Mouse (Mus musculus): ENCODE measurements around the gene Srebf1.
A peak's percentile ranks its signal among the peaks of the same experiment; 100 is the strongest.

Srebf1 gene

DNA sequence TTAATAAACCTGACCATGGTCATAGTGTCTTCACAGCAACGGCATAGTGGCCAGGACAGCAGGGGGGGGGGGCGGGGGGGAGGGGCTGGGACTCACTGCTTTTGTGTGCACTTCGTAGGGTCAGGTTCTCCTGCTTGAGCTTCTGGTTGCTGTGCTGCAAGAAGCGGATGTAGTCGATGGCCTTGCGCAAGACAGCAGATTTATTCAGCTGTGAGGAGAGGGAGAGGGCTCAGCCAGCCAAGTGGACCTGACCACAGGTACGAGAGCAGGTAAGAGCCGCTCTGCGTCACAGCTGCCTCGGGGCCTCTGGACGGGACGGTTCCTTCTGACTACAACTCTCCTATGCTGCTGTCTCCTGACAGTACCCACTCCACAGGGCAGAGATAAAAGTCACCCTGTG lies 17.4 kb downstream of the Srebf1 start:
- DNase-seq (ENCODE audit: low read depth): no peak

DNA sequence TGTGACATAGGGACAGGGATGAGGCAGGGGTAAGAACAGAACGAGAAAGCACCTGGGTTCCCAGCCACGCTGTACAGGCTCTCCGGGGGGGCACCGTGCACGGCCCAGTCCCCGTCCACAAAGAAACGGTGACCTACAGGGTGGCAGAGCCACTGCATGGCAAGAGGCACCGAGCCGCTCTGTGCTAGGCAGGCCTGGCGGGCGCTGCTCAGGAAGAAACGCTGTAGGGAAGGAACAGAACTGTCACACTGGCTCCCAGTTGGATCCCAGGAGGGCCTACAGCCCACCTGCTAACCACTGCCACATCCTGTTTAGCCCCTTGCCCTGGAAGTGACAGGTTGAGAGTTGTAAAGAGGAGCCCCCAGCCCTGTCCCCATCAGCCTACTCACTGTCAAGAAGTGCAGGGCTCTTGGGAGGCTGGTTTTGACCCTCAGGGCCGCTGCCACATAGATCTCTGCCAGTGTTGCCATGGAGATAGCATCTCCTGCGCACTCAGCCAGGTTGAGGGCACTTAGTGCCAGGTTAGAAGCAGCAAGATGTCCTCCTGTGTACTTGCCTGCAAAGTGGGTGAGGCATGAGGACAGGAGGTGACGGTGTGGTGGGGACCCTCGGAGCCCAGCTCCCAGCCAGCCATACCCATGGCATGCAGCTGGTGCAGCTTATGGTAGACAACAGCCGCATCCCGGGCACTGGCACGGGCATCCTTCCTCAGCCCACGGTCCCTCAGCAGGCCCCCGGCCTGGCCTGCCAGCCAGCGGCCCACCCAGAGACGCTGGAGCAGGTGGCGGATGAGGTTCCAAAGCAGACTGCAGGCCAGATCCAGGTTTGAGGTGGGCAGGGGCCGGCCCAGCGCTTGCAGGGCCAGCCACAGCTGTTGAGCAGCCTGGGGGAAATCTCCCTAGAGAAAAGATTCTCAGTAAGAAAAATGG lies 19.4 kb downstream of the Srebf1 start:
- no peak for DNase-seq (ENCODE audit: low read depth)

DNA sequence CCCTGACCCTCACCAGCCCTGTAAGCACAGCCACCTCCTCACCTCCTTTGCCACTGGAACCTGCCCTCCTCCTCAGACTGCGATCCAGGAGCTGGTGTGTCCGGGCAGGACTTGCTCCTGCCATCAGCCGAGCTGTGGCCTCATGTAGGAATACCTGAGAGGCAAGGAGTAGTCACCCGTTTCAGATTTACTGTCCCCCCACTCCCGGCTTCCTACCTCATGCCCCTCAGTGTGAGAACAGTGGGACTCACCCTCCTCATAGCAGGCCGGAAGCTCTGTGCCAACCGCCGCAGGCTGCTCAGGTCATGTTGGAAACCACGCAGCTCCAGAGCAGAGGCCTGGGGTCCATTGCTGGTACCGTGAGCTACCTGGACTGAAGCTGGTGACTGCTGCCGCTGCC lies 22.0 kb downstream of the Srebf1 start:
- DNase-seq (ENCODE audit: low read depth): no peak

DNA sequence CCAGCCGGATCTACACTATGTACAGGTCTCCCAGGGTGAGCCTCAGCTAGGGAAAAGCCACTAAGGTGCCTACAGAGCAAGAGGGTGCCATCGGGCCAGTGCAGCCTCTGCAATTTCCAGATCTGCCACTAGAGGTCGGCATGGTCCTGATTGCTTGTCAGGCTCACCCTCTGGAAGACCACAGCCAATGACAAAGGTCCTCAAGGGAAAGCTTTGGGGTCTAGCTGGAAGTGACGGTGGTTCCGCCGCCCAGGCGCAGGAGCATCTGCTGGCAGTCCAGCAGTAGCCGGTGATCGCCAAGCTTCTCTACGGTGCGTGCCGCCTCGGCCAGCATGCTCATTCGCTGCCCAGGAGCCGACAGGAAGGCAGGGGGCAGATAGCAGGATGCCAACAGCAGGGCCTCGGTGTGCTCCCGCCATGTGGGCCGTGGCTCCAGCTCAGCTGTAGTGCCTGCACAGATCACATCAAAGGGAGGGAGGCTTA lies 22.6 kb downstream of the Srebf1 start:
- DNase-seq (ENCODE audit: low read depth): peak; percentile 85

DNA sequence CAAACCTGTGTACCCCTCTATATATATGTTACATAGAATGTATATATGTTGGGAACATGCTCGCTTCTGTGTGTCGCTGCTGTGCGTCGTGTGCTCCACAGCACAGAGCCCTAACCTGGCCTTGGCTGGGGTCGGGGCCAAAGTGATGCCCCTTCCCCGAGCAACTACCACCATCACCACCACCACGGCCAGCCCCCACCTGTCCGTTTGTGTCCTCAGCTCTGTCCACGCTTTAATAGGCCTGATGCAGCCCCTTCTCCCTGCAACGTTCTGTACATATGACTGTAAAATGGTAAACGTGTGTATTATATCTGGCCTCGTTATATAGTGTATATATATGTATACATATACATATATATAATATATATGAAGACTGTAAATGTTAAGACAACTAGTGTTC lies 23.7 kb downstream of the Srebf1 start:
- no peak for DNase-seq (ENCODE audit: low read depth)

DNA sequence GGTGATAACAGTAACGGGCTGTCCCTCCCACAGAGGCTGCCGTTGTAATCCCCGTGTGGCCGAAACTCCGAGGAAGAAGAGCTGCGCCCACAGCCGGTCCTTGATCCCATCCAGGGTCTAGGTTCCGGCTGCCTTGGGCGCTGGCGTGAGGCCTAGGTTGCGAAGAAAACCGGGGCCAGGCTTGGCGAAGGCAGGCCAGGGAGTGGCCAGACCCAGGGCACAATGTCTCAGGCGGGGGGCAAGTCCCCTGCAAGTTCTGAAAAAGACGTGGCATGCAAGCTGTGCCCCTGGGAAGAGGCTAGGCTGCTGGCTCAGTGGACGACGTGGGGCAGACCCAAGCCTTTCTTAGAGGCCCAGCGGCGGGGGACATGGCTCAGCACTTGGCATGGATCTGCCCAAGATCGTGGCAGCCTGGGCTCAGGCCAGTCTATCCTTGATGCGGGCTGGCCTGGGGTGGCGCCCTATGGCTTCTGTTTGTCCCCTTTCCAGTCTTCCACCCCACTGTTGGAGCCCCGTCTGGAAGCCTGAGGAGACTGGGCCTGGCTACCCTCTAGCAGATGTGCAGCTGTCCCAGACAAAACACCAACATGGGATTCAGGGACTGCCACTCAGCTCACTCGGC lies 24.3 kb downstream of the Srebf1 start:
- DNase-seq (ENCODE audit: low read depth): no peak

DNA sequence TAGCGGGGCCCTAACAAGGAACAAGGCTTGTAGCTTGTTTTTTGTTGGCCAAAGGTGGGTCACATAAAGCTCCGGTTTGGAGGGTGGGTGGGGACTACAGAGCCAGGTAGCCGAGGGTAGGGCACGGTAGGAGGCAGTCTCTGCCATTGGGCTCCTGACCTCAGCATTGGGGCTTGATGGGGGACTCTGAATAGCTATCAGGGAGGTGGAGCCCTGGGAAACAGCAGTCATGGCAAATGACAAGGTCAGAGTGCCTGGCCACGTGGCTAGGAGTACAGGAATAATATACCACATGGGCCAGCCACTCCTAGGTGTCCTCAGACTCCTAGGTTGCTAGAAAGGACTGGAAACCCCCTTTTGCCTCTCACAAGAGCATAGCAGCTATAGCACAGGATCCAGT lies 26.0 kb downstream of the Srebf1 start:
- no peak for DNase-seq (ENCODE audit: low read depth)

DNA sequence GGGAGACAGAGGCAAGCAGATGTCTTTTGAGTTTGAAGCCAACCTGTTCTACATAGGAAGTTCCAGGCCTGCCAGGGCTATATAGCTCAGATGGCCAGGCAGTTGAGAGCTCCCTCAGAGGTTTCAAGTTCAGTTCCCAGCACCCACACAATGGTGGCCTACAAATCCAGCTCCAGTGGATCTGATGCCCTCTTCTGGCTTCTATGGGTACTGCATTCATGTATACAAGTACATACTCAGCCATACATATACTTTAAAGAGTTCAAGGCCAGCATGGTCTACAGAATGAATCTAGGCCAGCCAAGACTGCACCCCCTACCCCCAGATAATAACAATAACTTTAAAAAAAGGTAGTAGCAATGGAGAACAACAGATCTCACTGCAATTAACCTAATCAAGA lies 27.3 kb downstream of the Srebf1 start:
- DNase-seq (ENCODE audit: low read depth): no peak

DNA sequence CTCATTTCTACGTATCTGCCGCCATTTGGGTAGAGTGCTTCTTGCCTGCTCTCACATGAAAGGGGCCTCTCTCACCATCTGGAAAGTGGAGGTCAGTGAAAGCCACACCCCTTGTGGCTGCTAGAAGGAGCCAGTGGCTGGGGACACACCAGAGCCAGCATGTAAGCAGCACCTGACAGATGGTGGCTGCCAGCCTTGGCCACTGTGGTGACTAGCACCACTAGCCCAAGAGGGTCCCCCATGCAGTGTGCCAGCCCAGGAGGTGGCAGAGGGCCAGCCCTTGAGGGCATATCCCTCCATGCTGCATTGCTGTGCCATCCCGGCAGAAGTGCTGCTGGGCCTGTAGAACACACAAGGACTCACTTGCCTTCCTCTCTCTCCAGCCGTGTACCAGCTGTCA lies 28.8 kb downstream of the Srebf1 start:
- no peak for DNase-seq (ENCODE audit: low read depth)

DNA sequence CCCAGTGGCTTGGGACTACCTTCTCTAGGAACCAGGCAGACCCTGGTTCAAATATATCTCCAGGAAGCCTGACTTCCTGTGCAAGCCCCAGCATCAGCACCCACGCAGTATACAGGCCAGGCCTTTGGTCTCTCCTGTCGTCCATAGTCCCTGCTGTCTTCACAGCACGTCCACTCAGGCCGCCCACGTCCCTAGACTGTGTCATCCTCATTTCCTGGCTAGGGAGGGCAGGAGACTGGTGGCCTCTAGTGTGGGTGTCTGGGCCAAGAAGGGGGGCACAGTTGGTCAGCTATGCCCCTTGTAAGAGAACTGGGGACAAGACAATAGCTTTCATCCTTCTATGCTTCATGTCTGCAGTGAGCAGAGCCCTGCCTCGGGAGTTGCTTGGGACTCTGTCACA lies 29.8 kb downstream of the Srebf1 start:
- DNase-seq (ENCODE audit: low read depth): no peak

DNA sequence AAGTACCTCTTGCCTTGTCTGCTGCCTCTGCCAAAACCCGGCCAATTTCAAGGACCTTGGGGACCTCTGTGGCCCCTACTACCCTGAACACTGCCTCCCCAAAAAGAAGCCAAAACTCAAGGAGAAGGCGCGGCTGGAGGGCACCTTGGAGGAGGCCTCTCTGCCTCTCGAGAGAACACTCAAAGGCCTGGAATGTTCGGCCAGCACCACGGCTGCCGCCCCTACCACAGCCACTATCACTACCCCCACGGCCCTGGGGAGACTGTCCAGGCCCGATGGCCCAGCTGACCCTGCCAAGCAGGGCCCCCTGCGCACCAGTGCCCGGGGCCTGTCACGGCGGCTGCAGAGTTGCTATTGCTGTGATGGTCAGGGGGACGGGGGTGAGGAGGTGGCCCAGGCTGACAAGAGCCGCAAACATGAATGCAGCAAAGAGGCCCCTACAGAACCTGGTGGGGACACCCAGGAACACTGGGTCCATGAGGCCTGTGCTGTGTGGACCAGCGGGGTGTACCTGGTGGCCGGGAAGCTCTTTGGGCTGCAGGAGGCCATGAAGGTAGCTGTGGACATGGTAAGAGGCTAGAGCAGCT lies 32.2 kb downstream of the Srebf1 start:
- no peak for DNase-seq (ENCODE audit: low read depth)

DNA sequence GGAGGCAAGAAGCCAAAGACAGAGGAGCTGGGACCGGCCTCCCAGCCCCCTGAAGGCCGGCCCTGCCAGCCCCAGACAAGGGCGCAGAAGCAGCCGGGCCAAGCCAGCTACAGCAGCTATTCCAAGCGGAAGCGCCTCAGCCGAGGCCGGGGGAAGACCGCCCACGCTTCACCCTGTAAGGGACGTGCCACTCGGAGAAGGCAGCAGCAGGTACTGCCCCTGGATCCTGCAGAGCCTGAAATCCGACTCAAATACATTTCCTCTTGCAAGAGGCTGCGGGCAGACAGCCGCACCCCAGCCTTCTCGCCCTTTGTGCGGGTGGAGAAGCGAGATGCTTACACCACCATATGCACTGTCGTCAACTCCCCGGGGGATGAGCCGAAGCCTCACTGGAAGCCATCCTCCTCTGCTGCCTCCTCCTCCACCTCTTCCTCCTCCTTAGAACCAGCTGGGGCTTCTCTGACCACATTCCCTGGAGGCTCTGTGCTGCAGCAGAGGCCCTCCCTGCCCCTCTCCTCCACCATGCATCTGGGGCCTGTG lies 32.8 kb downstream of the Srebf1 start:
- DNase-seq (ENCODE audit: low read depth): no peak

DNA sequence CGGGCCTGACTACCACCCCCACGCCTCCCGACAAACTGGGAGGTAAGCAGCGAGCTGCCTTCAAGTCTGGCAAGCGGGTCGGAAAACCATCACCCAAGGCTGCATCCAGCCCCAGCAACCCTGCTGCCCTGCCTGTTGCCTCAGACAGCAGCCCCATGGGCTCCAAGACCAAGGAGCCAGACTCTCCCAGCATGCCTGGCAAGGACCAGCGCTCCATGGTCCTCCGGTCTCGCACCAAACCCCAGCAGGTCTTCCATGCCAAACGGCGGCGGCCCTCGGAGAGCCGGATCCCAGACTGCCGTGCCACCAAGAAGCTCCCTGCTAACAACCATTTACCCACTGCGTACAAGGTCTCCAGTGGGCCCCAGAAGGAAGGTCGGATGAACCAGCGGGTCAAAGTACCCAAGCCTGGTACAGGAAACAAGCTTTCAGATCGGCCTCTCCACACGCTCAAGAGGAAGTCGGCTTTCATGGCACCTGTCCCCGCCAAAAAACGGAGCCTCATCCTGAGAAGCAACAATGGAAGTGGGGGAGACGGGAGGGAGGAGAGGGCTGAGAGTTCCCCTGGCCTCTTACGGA lies 34.0 kb downstream of the Srebf1 start:
- no peak for DNase-seq (ENCODE audit: low read depth)

DNA sequence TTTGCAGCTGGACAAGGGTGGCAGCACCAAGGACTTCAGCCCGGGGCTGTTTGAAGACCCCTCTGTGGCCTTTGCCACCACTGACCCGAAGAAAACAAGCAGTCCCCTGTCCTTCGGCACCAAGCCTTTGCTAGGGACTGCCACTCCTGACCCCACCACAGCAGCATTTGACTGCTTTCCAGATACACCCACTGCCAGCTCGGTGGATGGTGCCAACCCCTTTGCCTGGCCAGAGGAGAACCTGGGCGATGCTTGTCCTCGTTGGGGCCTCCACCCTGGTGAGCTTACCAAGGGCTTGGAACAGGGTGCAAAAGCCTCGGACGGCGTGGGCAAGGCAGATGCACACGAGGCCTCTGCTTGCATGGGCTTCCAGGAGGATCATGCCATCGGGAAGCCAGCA lies 35.3 kb downstream of the Srebf1 start:
- no peak for DNase-seq (ENCODE audit: low read depth)

DNA sequence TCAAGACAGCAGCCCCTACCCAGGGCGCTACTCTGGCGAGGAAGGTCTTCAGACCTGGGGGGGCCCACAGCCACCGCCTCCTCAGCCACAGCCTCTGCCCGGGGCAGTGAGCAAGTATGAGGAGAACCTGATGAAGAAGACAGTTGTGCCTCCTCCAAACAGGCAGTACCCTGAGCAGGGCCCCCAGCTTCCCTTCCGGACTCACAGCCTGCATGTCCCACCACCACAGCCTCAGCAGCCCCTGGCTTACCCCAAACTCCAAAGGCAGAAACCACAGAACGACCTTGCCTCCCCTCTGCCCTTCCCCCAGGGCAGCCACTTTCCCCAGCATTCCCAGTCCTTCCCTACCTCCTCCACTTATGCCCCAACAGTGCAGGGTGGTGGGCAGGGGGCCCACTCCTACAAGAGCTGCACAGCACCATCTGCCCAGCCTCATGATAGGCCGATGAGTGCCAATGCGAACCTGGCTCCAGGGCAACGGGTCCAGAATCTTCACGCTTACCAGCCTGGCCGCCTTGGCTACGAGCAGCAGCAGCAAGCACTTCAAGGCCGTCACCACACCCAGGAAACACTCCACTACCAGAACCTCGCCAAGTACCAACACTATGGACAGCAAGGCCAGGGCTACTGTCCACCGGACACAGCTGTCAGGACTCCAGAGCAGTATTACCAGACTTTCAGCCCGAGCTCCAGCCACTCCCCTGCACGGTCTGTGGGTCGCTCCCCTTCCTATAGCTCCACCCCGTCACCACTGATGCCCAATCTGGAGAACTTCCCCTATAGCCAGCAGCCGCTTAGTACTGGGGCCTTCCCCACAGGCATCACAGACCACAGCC lies 36.8 kb downstream of the Srebf1 start:
- no peak for DNase-seq (ENCODE audit: low read depth)

DNA sequence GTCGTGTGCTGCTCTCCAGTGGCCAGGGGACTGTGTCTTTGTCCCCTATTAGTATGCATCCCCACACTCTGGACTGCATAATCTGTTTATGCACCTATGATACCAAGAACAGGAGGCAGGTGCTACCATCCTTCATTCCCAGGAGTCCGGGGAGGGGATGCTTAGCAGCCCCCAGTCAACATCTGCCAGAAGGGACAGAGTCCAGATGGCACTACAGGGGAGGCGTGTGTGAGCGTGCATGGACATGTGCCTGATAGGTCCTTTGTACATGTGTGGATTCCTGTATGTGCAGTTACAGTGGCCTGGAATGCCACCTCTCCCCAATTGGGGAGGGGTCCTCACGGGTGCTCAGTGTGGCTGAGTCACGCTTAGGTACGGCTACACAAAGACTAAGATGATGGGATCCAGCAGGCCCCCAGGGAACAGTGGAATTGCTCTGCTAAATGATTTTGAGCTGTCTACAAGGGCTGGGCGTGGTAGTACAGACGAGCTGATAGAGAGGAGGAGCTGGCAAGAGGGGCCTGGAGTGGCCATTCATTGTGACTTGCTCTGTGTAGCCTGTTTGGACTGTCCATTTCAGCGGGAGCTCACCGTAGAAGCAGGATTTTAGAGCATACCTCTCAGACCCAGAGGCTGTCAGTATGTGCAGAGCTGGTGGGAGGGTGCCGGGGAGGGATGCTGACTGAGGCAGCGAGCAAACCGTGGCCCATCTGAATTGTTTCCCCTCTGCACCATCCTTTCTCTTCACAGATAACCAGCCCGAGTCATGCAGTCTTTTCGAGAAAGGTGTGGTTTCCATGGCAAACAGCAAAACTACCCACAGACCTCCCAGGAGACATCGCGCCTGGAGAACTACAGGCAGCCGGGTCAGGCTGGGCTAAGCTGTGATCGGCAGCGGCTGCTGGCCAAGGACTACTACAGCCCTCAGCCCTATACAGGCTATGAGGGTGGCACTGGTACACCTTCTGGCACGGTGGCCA lies 37.7 kb downstream of the Srebf1 start:
- no peak for DNase-seq (ENCODE audit: low read depth)

DNA sequence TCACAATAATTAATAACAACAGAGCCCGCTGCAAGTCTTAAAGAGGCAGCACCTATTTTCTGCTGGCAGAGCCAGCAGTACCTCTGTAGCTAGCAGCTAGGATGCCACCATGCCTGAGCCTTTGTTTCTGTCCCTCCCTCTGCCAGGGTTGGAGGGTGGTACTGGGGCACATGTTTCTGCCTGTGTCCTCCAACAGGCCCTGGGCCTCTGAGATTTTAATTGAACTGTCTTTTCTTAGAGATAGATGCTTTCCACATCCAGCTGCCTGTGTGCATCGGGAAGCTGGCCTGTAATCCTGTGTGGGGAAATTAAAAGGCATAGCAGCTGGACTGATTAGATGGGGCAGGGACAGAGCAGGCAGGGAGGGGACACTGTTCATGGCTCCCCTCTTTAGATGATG lies 39.6 kb downstream of the Srebf1 start:
- DNase-seq (ENCODE audit: low read depth): no peak

DNA sequence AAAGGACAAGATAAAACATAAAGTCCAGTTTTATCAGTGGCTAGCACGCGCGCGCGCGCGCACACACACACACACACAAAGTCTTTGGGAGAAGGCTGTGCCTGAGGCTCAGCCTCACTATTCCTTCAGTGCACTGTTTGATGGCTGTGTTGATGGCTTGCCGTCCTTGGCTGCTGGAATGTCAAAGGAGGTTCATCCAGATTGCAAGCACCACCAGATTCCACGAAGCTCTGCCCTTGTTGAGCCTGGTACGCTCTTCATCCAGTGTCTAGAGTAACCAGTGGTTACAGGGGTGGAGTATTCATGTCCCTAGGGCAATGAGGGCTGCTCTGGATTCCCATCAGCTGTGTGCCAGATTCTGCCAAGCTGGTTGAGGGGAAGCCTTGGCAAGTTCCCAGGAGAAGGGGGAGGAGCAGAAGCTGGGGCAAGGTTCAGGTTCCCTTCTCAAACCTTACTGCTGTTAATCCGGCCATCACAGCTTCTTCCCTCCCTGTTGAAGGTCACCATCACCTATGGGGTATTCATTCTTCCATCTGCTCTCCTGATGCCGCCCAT lies 40.2 kb downstream of the Srebf1 start:
- DNase-seq (ENCODE audit: low read depth): no peak

DNA sequence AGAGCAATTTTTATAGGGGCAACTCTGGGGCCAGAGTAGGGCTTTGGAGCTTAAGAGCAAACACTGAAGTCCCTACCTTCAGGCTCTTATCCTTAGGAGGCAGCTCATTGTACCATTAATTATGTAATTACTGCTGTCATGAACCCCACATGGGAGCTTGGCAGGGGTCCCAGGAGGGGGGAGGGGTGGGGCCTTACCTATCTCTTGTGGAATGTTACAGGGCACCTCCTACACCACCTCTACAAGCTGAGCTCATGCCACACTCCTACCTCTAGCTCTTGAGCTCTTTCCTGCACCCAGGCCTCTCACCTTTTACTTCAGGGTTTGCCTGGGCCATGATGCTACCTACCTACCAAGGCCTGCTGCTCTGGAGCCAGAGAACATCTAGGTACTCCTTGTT lies 43.9 kb downstream of the Srebf1 start:
- no peak for DNase-seq (ENCODE audit: low read depth)

DNA sequence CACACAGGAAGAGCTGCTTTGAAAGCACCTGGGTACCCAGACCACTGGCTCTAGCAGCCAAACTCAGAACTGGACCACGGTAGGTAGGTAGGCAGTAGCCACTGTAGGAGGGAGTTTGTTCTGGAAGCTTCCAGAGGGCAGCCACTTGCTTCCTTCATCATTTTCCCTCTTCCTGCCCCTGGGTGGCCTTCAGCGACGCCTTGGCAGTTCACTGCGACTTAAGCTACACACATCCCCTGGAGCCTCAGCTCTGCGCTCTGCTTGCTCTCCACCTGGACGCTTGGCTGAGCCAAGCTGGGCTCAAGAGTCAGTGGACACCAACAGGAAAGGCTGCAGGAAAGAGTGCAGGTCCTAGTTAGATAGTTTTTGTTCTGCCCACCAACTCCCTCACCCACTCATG lies 44.4 kb downstream of the Srebf1 start:
- DNase-seq (ENCODE audit: low read depth): no peak

Measured in c-Kit-positive CD71-positive TER-119-negative erythroid progenitor cells, embryonic 14.5 days (primary cell).